Mouse (Mus musculus): ENCODE results near the gene Rbp4. TPM values are rescaled to one million over a fixed set of nuclear protein-coding genes. Genes with fewer than 3 reads are reported as not detected.

Rbp4 gene
- polyA plus RNA-seq, 1 experiment from 2014 or later = 16.5 TPM

GRCm38 (mm10) chr19:38085841-38086240, 39.2 kb downstream of the Rbp4 start:
- Histone ChIP-seq H3K4me2 (no peak overlapping the region), H3K4me3 (no peak overlapping the region), H3K36me3 (no peaks in the 10 kb centered on the region), H3K27ac (no peak overlapping the region), H3K4me1 (peaks cover 4% of the 10 kb centered on the region; the same call in 1 of the 2 replicates), H3K9ac (no peak overlapping the region), H3K9me3 (no peaks in the 10 kb centered on the region), H3K27me3 (no peaks in the 10 kb centered on the region)
- 77% methylated on average over 4 of the region's 4 CpGs for WGBS
- ATAC-seq (ENCODE audit: borderline replicate concordance, extremely low read depth, low FRiP score, low TSS enrichment) = no peak

- Histone ChIP-seq H3K27me3 (no peaks in the 10 kb centered on the region), H3K27ac (no peak overlapping the region), H3K9me3 (no peaks in the 10 kb centered on the region), H3K4me2 (no peak overlapping the region), H3K9ac (no peak overlapping the region), H3K36me3 (no peaks in the 10 kb centered on the region), H3K4me3 (no peak overlapping the region), H3K4me1 (peaks cover 4% of the 10 kb centered on the region; the same call in 1 of the 2 replicates)
- 37% methylated on average over 5 of the region's 5 CpGs for WGBS
- ATAC-seq (ENCODE audit: borderline replicate concordance, extremely low read depth, low FRiP score, low TSS enrichment) = no peak
Measured at GRCm38 (mm10) chr19:38082931-38083525, 42.1 kb downstream of the Rbp4 start.

GRCm38 (mm10) chr19:38081361-38081760, 43.7 kb downstream of the Rbp4 start:
- H3K27me3 ChIP-seq = no peaks in the 10 kb centered on the region
- no peak overlapping the region for H3K4me3 ChIP-seq
- 58% methylated on average over 3 of the region's 3 CpGs for WGBS
- no peak overlapping the region for H3K4me2 ChIP-seq
- no peaks in the 10 kb centered on the region for H3K36me3 ChIP-seq
- H3K9me3 ChIP-seq = no peaks in the 10 kb centered on the region
- no peak overlapping the region for H3K27ac ChIP-seq
- no peaks in the 10 kb centered on the region for H3K4me1 ChIP-seq
- no peak overlapping the region for H3K9ac ChIP-seq
- ATAC-seq (ENCODE audit: borderline replicate concordance, extremely low read depth, low FRiP score, low TSS enrichment) = no peak

GRCm38 (mm10) chr19:38077851-38078540, 47.1 kb downstream of the Rbp4 start:
- Histone ChIP-seq H3K9ac (no peak overlapping the region), H3K36me3 (peaks cover 9% of the 10 kb centered on the region), H3K4me3 (no peak overlapping the region), H3K27ac (no peak overlapping the region), H3K4me1 (no peaks in the 10 kb centered on the region), H3K9me3 (no peaks in the 10 kb centered on the region), H3K4me2 (no peak overlapping the region), H3K27me3 (no peaks in the 10 kb centered on the region)
- no peak for ATAC-seq (ENCODE audit: borderline replicate concordance, extremely low read depth, low FRiP score, low TSS enrichment)
- WGBS = 57% methylated on average over 3 of the region's 3 CpGs

GRCm38 (mm10) chr19:38076251-38076650, 48.8 kb downstream of the Rbp4 start:
- Histone ChIP-seq H3K4me2 (no peak overlapping the region), H3K27ac (no peak overlapping the region), H3K4me3 (no peak overlapping the region), H3K9ac (no peak overlapping the region), H3K4me1 (no peaks in the 10 kb centered on the region), H3K36me3 (peaks cover 22% of the 10 kb centered on the region), H3K9me3 (no peaks in the 10 kb centered on the region), H3K27me3 (no peaks in the 10 kb centered on the region)
- no peak for ATAC-seq (ENCODE audit: borderline replicate concordance, extremely low read depth, low FRiP score, low TSS enrichment)
- WGBS = 53% methylated on average over 2 of the region's 2 CpGs

- H3K36me3 ChIP-seq = peaks cover 34% of the 10 kb centered on the region
- no peak overlapping the region for H3K4me2 ChIP-seq
- 75% methylated on average over 11 of the region's 11 CpGs for WGBS
- no peaks in the 10 kb centered on the region for H3K4me1 ChIP-seq
- H3K9me3 ChIP-seq = no peaks in the 10 kb centered on the region
- no peak overlapping the region for H3K9ac ChIP-seq
- no peak overlapping the region for H3K4me3 ChIP-seq
- ATAC-seq (ENCODE audit: borderline replicate concordance, extremely low read depth, low FRiP score, low TSS enrichment) = no peak
- H3K27ac ChIP-seq = no peak overlapping the region
- no peaks in the 10 kb centered on the region for H3K27me3 ChIP-seq
Measured at GRCm38 (mm10) chr19:38075051-38075450, 50.0 kb downstream of the Rbp4 start.

GRCm38 (mm10) chr19:38073226-38073625, 51.9 kb downstream of the Rbp4 start:
- Histone ChIP-seq H3K4me3 (no peak overlapping the region), H3K36me3 (peaks cover 46% of the 10 kb centered on the region), H3K9me3 (no peaks in the 10 kb centered on the region), H3K27me3 (no peaks in the 10 kb centered on the region), H3K4me1 (no peaks in the 10 kb centered on the region), H3K27ac (no peak overlapping the region), H3K4me2 (no peak overlapping the region), H3K9ac (no peak overlapping the region)
- 86% methylated on average over 5 of the region's 5 CpGs for WGBS
- no peak for ATAC-seq (ENCODE audit: borderline replicate concordance, extremely low read depth, low FRiP score, low TSS enrichment)

Other genes starting within 250 kb of the Rbp4 start
- 26.5 and 29.4 TPM in 2 replicates for gene Myof, start 81.7 kb downstream of the Rbp4 start, polyA plus RNA-seq (2015; fragmentation: Nextera tagmentation; extraction: Ambion mirVana)
- gene Cep55, start 70.3 kb downstream of the Rbp4 start, polyA plus RNA-seq (2015; fragmentation: Nextera tagmentation; extraction: Ambion mirVana) = 42.0 and 43.7 TPM in 2 replicates
- 3.6 and 3.8 TPM in 2 replicates for gene Ffar4, start 28.2 kb downstream of the Rbp4 start, polyA plus RNA-seq (2015; fragmentation: Nextera tagmentation; extraction: Ambion mirVana)
- gene Pde6c, start 7.5 kb upstream of the Rbp4 start, polyA plus RNA-seq (2015; fragmentation: Nextera tagmentation; extraction: Ambion mirVana) = 0.05 TPM in 1 of 2 replicates, not detected in the other
- gene Fra10ac1, start 98.9 kb upstream of the Rbp4 start, polyA plus RNA-seq (2015; fragmentation: Nextera tagmentation; extraction: Ambion mirVana) = 33.2 and 36.4 TPM in 2 replicates
- 0.15 and 0.39 TPM in 2 replicates for gene Lgi1, start 139.3 kb upstream of the Rbp4 start, polyA plus RNA-seq (2015; fragmentation: Nextera tagmentation; extraction: Ambion mirVana)